Mouse (Mus musculus) ovary, postnatal 36 days (tissue): Measurements from ENCODE around the gene Cpe.

Experiments
- DNase-seq: peaks from one replicate; pipeline ENCODE4 v3.0.0; 2022; ENCODE audit warnings: low spot score, mixed read lengths

Cpe gene

GRCm38 (mm10) chr8:64692651-64693201, at the start of gene Cpe:
TSS of gene Cpe (minus strand) at chr8:64693054.
- peak; percentile 89 for DNase-seq

- no peak for DNase-seq
Measured at GRCm38 (mm10) chr8:64740547-64741211, 47.8 kb upstream of the Cpe start.

GRCm38 (mm10) chr8:64738916-64739315, 46.1 kb upstream of the Cpe start:
- no peak for DNase-seq

- no peak for DNase-seq
Measured at GRCm38 (mm10) chr8:64736767-64737323, 44.0 kb upstream of the Cpe start.

- no peak for DNase-seq
Measured at GRCm38 (mm10) chr8:64735161-64735560, 42.3 kb upstream of the Cpe start.

- DNase-seq = peak; percentile 95
Measured at GRCm38 (mm10) chr8:64733271-64733943, 40.6 kb upstream of the Cpe start, which contains the start of gene Msmo1. TSS of gene Msmo1 (minus strand) at chr8:64733792.

GRCm38 (mm10) chr8:64732596-64732995, 39.7 kb upstream of the Cpe start:
- no peak for DNase-seq

GRCm38 (mm10) chr8:64728156-64728555, 35.3 kb upstream of the Cpe start:
- DNase-seq = no peak

- no peak for DNase-seq
Measured at GRCm38 (mm10) chr8:64726190-64726695, 33.4 kb upstream of the Cpe start.

- DNase-seq = no peak
Measured at GRCm38 (mm10) chr8:64723206-64723605, 30.4 kb upstream of the Cpe start.

- no peak for DNase-seq
Measured at GRCm38 (mm10) chr8:64717868-64718267, 25.0 kb upstream of the Cpe start.

GRCm38 (mm10) chr8:64712499-64712898, 19.6 kb upstream of the Cpe start:
- no peak for DNase-seq

- no peak for DNase-seq
Measured at GRCm38 (mm10) chr8:64711544-64711943, 18.7 kb upstream of the Cpe start.

- DNase-seq = no peak
Measured at GRCm38 (mm10) chr8:64707481-64707880, 14.6 kb upstream of the Cpe start.

- DNase-seq = no peak
Measured at GRCm38 (mm10) chr8:64703191-64703590, 10.3 kb upstream of the Cpe start.

GRCm38 (mm10) chr8:64691591-64692401, 1.1 kb downstream of the Cpe start:
- DNase-seq = no peak

GRCm38 (mm10) chr8:64690845-64691244, 2.0 kb downstream of the Cpe start:
- no peak for DNase-seq

GRCm38 (mm10) chr8:64690306-64690705, 2.5 kb downstream of the Cpe start:
- DNase-seq = no peak

- DNase-seq = no peak
Measured at GRCm38 (mm10) chr8:64688741-64689140, 4.1 kb downstream of the Cpe start.

GRCm38 (mm10) chr8:64688161-64688560, 4.7 kb downstream of the Cpe start:
- DNase-seq = no peak

GRCm38 (mm10) chr8:64682501-64682900, 10.4 kb downstream of the Cpe start:
- DNase-seq = no peak

GRCm38 (mm10) chr8:64676381-64676780, 16.5 kb downstream of the Cpe start:
- DNase-seq = no peak
